Mouse (Mus musculus) neutrophil, adult 83 days (primary cell): ENCODE results near the gene Oog3. TPM values are rescaled to one million over a fixed set of nuclear protein-coding genes. Genes with fewer than 3 reads are reported as not detected.

ENCODE experiments used
- total RNA-seq, 2 experiments: library from RNA; stranded (reverse); gene quantifications; one replicate each; pipeline ENCODE4 v1.2.4; 2023

Gene Oog3
- total RNA-seq: not detected

GRCm38 (mm10) chr4:144162563-144162962 lies at the start of gene Oog3:
Oog3 (minus strand) TSS chr4:144162663.

GRCm38 (mm10) chr4:144190419-144190818 lies 28.0 kb upstream of the Oog3 start, which contains the start of gene Oog2:
Oog2 (plus strand) TSS chr4:144190719.

Other genes starting within 250 kb of the Oog3 start
- gene Pramef25, start 211.6 kb downstream of the Oog3 start, total RNA-seq: not detected
- gene Gm13101, start 195.7 kb downstream of the Oog3 start, total RNA-seq: not detected
- gene Pramef17, start 168.3 kb downstream of the Oog3 start, total RNA-seq: not detected
- not detected for gene Pramel4, start 103.5 kb downstream of the Oog3 start, total RNA-seq
- not detected for gene Gm13102, start 56.2 kb downstream of the Oog3 start, total RNA-seq
- not detected for gene Oog2, start 28.1 kb upstream of the Oog3 start, total RNA-seq
- not detected for gene C87977, start 50.7 kb upstream of the Oog3 start, total RNA-seq
- not detected for gene Pramel5, start 117.8 kb upstream of the Oog3 start, total RNA-seq
- gene Gm13128, start 167.6 kb upstream of the Oog3 start, total RNA-seq: not detected
- gene Gm13119, start 195.3 kb upstream of the Oog3 start, total RNA-seq: not detected
- not detected for gene Pramef20, start 215.3 kb upstream of the Oog3 start, total RNA-seq
- gene Pramef12, start 245.8 kb upstream of the Oog3 start, total RNA-seq: not detected